Mouse (Mus musculus) lung, embryonic 15.5 days (tissue): Measurements from ENCODE around the gene Bnc2. TPM values are rescaled to one million over a fixed set of nuclear protein-coding genes. Genes with fewer than 3 reads are reported as not detected.

Experiments used
- ATAC-seq: fragments of 200-750 bp; cut with Nextera tagmentation; 2 replicates; pipeline ENCODE4 v1.8.0; 2017; ENCODE audit warnings: moderate number of reproducible peaks, borderline replicate concordance; ENCODE audit not compliant: low FRiP score, low TSS enrichment; ENCODE audit errors: extremely low read depth
- H3K27ac ChIP-seq: fragments of 300-500 bp; sonication (generic); 2 replicates; pipeline ENCODE4 v1.5.1; 2015; ENCODE audit warnings: moderate library complexity, mild to moderate bottlenecking, inconsistent platforms
- H3K27me3 ChIP-seq: fragments of 300-500 bp; sonication (generic); 2 replicates; pipeline ENCODE4 v1.6.1; 2015; ENCODE audit warnings: inconsistent platforms
- H3K36me3 ChIP-seq: fragments of 300-500 bp; sonication (generic); 2 replicates; pipeline ENCODE4 v1.6.1; 2015; ENCODE audit warnings: inconsistent platforms
- H3K4me1 ChIP-seq: fragments of 300-500 bp; sonication (generic); 2 replicates; pipeline ENCODE4 v1.6.1; 2015; ENCODE audit warnings: inconsistent platforms
- H3K4me2 ChIP-seq: fragments of 300-500 bp; sonication (generic); 2 replicates; pipeline ENCODE4 v1.6.1; 2015; ENCODE audit warnings: inconsistent platforms, mild to moderate bottlenecking, moderate library complexity
- H3K4me3 ChIP-seq: fragments of 300-500 bp; sonication (generic); 2 replicates; pipeline ENCODE4 v1.5.1; 2015; ENCODE audit warnings: mild to moderate bottlenecking, inconsistent platforms
- H3K9ac ChIP-seq: fragments of 300-500 bp; sonication (generic); 2 replicates; pipeline ENCODE4 v1.6.1; 2015; ENCODE audit warnings: inconsistent platforms
- H3K9me3 ChIP-seq: fragments of 300-500 bp; sonication (generic); 2 replicates; pipeline ENCODE4 v1.6.1; 2016; ENCODE audit warnings: inconsistent platforms
- WGBS: fragments of 180-500 bp; shearing (Covaris S2); methylation state at CpG from one replicate; pipeline ENCODE4 v1.1.7; 2015; 5-methylcytosine and 5-hydroxymethylcytosine counted together
- polyA plus RNA-seq: library from polyadenylated mRNA; unstranded; fragments of >200 nt; fragmentation: Nextera tagmentation; extraction: Ambion mirVana; gene quantifications from 2 replicates; pipeline ENCODE4 v1.2.1, GENCODE M21; 2015

The Bnc2 gene
- polyA plus RNA-seq, 1 experiment from 2014 or later, result 5.8 TPM

DNA sequence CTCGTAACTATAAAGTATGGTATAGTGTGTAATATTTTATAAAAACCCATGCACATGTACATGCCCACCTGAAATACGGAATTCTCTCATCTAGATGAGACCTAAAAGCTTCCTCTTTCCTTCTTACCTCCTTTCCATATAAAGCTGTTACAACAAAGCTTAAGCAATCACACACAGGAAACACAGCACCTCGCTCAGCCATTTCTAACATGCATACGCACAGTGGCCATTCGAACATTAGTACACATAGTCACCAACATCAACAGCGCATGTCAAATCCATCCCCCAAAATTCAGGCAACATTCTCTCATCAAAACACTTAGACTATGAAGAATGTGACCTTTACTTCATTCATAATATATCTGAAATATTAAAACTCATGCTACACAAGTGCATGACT is 176.6 kb downstream of the Bnc2 start:
- Histone ChIP-seq H3K4me3 (no peak overlapping the region), H3K27me3 (no peaks in the 10 kb centered on the region), H3K9ac (no peak overlapping the region), H3K27ac (no peak overlapping the region), H3K9me3 (no peaks in the 10 kb centered on the region), H3K4me2 (no peak overlapping the region), H3K36me3 (no peaks in the 10 kb centered on the region), H3K4me1 (0 out of 2 replicates have a peak, but pooled peaks cover 3% of the 10 kb centered on the region)
- WGBS, result 87% methylated on average over 6 of the region's 6 CpGs
- no peak for ATAC-seq

DNA sequence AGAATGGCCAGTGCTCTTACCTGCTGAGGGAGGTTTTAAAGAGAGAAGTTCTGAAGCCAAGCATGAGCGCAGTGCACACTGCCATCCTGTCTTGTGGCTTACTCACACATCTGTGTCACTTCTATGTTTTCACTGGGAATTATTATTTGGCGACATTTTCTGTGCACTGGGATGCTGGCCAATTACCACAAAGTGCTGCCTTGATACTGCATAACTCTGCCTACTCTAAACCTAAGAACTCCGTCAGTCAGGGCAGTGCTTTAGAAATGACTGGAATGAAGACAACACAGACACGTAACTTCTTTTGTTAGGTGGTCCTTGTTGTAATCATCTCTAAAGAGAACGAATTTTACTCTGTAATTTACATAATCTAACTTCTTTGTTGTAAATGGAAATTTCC is 186.8 kb downstream of the Bnc2 start:
- H3K4me3 ChIP-seq, result no peak overlapping the region
- 0 out of 2 replicates have a peak, but pooled peaks cover 4% of the 10 kb centered on the region for H3K4me1 ChIP-seq
- ATAC-seq, result 0 out of 2 replicates have a peak, but pooled peaks have one; percentile 31
- H3K9me3 ChIP-seq, result no peaks in the 10 kb centered on the region
- no peak overlapping the region for H3K27ac ChIP-seq
- H3K36me3 ChIP-seq, result no peaks in the 10 kb centered on the region
- H3K9ac ChIP-seq, result no peak overlapping the region
- H3K4me2 ChIP-seq, result no peak overlapping the region
- H3K27me3 ChIP-seq, result no peaks in the 10 kb centered on the region
- whole genome bisulfite sequencing, result 35% methylated on average over 5 of the region's 5 CpGs

GRCm38 (mm10) chr4:84482680-84483079 is 192.4 kb downstream of the Bnc2 start:
- no peaks in the 10 kb centered on the region for H3K9me3 ChIP-seq
- no peak overlapping the region for H3K4me3 ChIP-seq
- no peaks in the 10 kb centered on the region for H3K36me3 ChIP-seq
- H3K27me3 ChIP-seq, result no peaks in the 10 kb centered on the region
- no peak overlapping the region for H3K4me2 ChIP-seq
- 65% methylated on average over 6 of the region's 6 CpGs for WGBS
- H3K27ac ChIP-seq, result no peak overlapping the region
- H3K4me1 ChIP-seq, result no peaks in the 10 kb centered on the region
- ATAC-seq, result no peak
- H3K9ac ChIP-seq, result no peak overlapping the region

- Histone ChIP-seq H3K4me2 (no peak overlapping the region), H3K4me3 (no peak overlapping the region), H3K9me3 (no peaks in the 10 kb centered on the region), H3K36me3 (no peaks in the 10 kb centered on the region), H3K27ac (no peak overlapping the region), H3K4me1 (no peaks in the 10 kb centered on the region), H3K27me3 (no peaks in the 10 kb centered on the region), H3K9ac (no peak overlapping the region)
- ATAC-seq, result no peak
- WGBS, result 72% methylated on average over 2 of the region's 2 CpGs
Observed at GRCm38 (mm10) chr4:84472643-84473042, 202.4 kb downstream of the Bnc2 start.

GRCm38 (mm10) chr4:84470106-84470885 is 204.8 kb downstream of the Bnc2 start:
- no peak overlapping the region for H3K9ac ChIP-seq
- H3K4me1 ChIP-seq, result no peaks in the 10 kb centered on the region
- ATAC-seq, result no peak
- no peak overlapping the region for H3K4me2 ChIP-seq
- H3K27ac ChIP-seq, result no peak overlapping the region
- H3K4me3 ChIP-seq, result no peak overlapping the region
- H3K36me3 ChIP-seq, result no peaks in the 10 kb centered on the region
- H3K9me3 ChIP-seq, result no peaks in the 10 kb centered on the region
- H3K27me3 ChIP-seq, result no peaks in the 10 kb centered on the region
- 81% methylated on average over 6 of the region's 6 CpGs for WGBS

DNA sequence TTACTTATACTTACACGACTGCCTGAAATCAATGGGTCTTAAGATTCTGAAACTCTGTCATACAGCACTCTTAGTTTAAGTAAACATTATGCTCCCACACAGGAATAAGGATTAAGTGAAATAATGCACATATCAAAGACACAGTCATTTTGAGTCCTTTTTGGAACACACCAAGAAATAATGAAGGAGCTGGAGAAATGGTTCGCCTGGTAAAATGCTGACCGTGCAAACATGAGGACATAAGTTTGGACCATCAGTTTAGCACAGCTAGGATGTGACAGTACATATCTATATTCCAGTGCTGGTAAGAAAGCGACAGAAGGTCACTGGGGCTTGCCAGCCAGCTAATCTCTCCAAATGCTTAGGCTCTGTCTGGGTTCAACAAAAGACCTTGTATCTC is 205.7 kb downstream of the Bnc2 start:
- Histone ChIP-seq H3K4me2 (no peak overlapping the region), H3K4me1 (no peaks in the 10 kb centered on the region), H3K27ac (no peak overlapping the region), H3K36me3 (no peaks in the 10 kb centered on the region), H3K9ac (no peak overlapping the region), H3K27me3 (no peaks in the 10 kb centered on the region), H3K9me3 (no peaks in the 10 kb centered on the region), H3K4me3 (no peak overlapping the region)
- 41% methylated on average over 4 of the region's 4 CpGs for WGBS
- no peak for ATAC-seq

DNA sequence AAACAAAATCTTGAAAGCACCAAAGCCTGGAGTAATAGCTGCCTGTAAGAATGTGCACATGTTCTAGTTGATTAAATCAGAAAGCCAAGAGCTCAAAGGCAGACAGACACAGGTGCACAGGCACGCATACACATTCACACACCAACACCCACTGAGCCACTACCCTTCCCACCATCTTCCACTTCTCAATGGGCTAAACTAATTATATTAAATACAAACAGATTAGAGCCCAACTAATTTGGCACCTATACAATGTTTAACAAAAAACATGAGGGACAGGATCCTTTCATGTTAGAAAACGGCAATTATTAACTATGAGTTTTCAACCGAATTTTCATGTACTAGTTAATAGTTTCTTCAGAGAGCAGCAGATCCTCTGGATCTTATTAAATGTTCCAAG is 207.4 kb downstream of the Bnc2 start:
- H3K27ac ChIP-seq, result no peak overlapping the region
- no peak overlapping the region for H3K4me3 ChIP-seq
- no peaks in the 10 kb centered on the region for H3K9me3 ChIP-seq

GRCm38 (mm10) chr4:84458218-84458560 is 216.9 kb downstream of the Bnc2 start:
- H3K36me3 ChIP-seq, result no peaks in the 10 kb centered on the region
- no peaks in the 10 kb centered on the region for H3K9me3 ChIP-seq
- no peak overlapping the region for H3K4me2 ChIP-seq
- no peak overlapping the region for H3K27ac ChIP-seq
- H3K27me3 ChIP-seq, result no peaks in the 10 kb centered on the region
- WGBS, result 68% methylated on average over 3 of the region's 3 CpGs
- ATAC-seq, result no peak
- no peak overlapping the region for H3K4me3 ChIP-seq
- H3K4me1 ChIP-seq, result peaks cover 13% of the 10 kb centered on the region
- H3K9ac ChIP-seq, result no peak overlapping the region

More for the DNA sequence above, 207.4 kb downstream of the Bnc2 start:
- Histone ChIP-seq H3K4me1 (no peaks in the 10 kb centered on the region), H3K27me3 (no peaks in the 10 kb centered on the region), H3K4me2 (no peak overlapping the region), H3K36me3 (no peaks in the 10 kb centered on the region), H3K9ac (no peak overlapping the region)
- 84% methylated on average over 3 of the region's 3 CpGs for WGBS
- no peak for ATAC-seq

GRCm38 (mm10) chr4:84457512-84458217 is 217.4 kb downstream of the Bnc2 start:
- 44% methylated on average over 10 of the region's 10 CpGs for WGBS
- Histone ChIP-seq H3K36me3 (no peaks in the 10 kb centered on the region), H3K9ac (no peak overlapping the region), H3K27ac (no peak overlapping the region), H3K4me2 (no peak overlapping the region), H3K4me3 (no peak overlapping the region), H3K4me1 (peaks cover 13% of the 10 kb centered on the region), H3K9me3 (no peaks in the 10 kb centered on the region), H3K27me3 (no peaks in the 10 kb centered on the region)
- ATAC-seq, result peak; percentile 35; the same call in 1 of the 2 replicates

DNA sequence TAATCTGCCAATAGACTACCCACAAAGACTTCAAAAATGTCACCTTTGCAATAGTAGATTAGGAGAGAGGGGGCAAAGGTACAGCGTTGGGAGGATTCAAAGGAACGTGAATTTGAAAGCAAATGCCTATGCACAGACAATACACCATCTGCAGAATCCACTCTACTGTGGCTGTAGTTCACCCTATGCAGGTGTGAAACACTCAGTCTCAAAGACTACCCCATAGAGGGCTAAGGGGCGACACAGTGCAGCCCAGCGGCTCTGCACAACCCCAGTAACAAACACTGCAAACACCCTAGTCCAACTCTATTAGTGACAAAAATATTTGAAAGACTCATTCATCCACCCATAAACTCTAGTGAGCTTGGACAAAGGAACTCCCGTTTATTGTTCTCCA is 218.2 kb downstream of the Bnc2 start:
- H3K9me3 ChIP-seq, result no peaks in the 10 kb centered on the region
- peaks cover 13% of the 10 kb centered on the region for H3K4me1 ChIP-seq
- no peak overlapping the region for H3K9ac ChIP-seq
- H3K4me3 ChIP-seq, result no peak overlapping the region
- no peak for ATAC-seq
- H3K36me3 ChIP-seq, result no peaks in the 10 kb centered on the region
- no peaks in the 10 kb centered on the region for H3K27me3 ChIP-seq
- H3K4me2 ChIP-seq, result no peak overlapping the region
- 74% methylated on average over 5 of the region's 5 CpGs for WGBS
- H3K27ac ChIP-seq, result no peak overlapping the region

- H3K9me3 ChIP-seq, result no peaks in the 10 kb centered on the region
- no peaks in the 10 kb centered on the region for H3K36me3 ChIP-seq
- H3K4me3 ChIP-seq, result no peak overlapping the region
- H3K27me3 ChIP-seq, result no peaks in the 10 kb centered on the region
- H3K4me1 ChIP-seq, result peaks cover 13% of the 10 kb centered on the region
- H3K4me2 ChIP-seq, result no peak overlapping the region
- no peak for ATAC-seq
- WGBS, result 82% methylated on average over 16 of the region's 16 CpGs
- H3K9ac ChIP-seq, result no peak overlapping the region
- H3K27ac ChIP-seq, result no peak overlapping the region
Observed at GRCm38 (mm10) chr4:84456198-84456852, 218.8 kb downstream of the Bnc2 start.

DNA sequence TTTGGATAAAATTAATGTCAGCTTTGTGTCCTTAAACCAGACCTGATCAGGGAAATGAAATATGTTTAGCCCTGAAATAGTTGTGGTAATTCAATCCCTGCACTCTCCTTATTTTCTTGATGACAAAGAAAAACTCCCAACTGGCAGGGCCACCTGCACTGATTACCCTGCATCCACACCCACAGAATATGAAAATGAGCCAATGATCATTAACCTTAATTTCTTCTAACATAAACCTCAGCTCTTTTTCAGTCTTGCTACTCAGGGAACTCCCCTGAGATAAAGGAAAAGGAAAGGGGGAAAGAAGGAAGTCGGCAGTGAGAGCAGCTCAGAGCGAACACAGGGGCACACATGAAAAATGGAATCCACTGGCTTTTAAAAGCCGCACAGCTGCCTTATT is 220.6 kb downstream of the Bnc2 start:
- Histone ChIP-seq H3K4me3 (no peak overlapping the region), H3K27me3 (no peaks in the 10 kb centered on the region), H3K27ac (no peak overlapping the region), H3K36me3 (no peaks in the 10 kb centered on the region), H3K4me1 (peaks cover 13% of the 10 kb centered on the region), H3K4me2 (no peak overlapping the region), H3K9me3 (no peaks in the 10 kb centered on the region), H3K9ac (no peak overlapping the region)
- no peak for ATAC-seq
- WGBS, result 50% methylated on average over 3 of the region's 3 CpGs
